Mouse (Mus musculus): ENCODE results near the gene AI413582.

DNA sequence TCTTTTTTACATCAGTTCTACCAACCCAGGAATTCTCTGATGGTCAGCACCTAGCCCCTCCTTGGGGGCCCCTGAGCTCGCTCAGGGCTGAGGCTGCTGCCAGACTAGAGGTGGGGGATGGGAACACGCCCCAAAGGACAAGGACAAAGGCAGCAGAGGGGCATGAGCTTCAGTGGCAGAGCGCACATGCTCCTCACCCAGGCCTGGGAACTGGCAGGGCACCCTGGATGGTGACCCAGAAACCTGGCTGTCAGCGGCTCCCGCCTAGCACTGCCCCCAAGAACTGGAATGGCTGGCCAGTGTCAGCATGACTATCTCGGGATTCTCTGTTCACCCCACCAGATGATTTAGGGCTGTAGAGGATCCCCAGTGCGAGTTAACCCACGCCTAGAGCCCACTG lies 16.3 kb downstream of the AI413582 start:
- TF ChIP-seq CTCF (IDR thresholded peaks at IDR 0.05; ENCODE audit: control insufficient read depth, insufficient read depth, insufficient replicate concordance, low read depth, low read length) (no peak), POLR2A (IDR thresholded peaks at IDR 0.05; ENCODE audit: control insufficient read depth, low read depth, low read length) (no peak)

Measured in testis, adult 2 months (tissue).